Mouse (Mus musculus) testis, postnatal 10 days (tissue): ENCODE data around the gene Sp1.

Experiments used
- DNase-seq: peaks from one replicate; pipeline ENCODE4 v3.0.0; 2021; ENCODE audit warnings: low spot score

The Sp1 gene

DNA sequence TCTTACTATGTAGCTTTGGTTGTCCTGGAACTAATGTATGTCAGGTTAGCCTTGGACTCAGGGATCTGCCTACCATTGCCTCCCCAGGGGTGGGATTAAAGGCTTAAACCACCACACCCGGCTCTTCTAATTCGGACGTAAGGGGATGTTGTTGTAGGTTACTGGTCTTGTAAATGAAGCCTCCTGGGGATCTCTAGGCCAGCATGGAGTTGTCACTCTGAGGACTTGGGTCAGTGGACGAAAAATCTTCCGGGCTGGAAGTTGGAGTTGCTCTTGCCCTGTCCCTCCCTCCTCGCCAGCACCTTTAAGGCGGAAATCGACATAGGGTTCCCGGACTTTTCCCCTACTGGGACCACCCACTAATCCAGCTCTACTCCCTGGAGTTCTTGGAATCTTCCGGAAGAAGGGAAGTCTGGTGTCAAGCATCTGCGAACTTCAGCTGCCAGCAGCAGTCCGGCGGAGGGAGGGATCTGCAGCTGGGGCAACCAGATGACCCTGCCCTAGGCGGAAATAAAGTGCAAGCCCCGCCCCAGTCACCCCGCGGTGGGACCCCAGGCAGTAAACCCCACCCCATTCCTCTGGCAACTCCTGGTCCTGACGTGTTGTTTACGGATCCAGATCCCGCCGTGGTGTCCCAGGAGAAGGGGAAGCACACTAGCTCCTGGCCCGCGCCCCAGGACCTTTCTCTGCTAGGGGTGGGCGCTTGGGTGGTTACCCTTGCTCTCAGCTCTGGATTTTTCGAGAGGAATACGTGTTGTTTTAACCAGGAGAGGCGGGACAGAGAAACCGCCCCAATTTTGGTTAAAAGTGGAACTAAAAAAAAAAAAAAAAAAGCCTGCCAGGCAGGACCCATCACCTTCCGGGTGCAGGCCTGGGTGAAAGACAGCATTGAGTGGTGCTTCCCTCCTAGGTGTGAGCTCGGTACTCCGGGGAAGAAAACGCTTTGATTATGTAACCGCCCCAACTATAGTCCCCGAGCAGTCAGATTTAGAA lies 6.4 kb upstream of the Sp1 start:
- peak; percentile 91 for DNase-seq

DNA sequence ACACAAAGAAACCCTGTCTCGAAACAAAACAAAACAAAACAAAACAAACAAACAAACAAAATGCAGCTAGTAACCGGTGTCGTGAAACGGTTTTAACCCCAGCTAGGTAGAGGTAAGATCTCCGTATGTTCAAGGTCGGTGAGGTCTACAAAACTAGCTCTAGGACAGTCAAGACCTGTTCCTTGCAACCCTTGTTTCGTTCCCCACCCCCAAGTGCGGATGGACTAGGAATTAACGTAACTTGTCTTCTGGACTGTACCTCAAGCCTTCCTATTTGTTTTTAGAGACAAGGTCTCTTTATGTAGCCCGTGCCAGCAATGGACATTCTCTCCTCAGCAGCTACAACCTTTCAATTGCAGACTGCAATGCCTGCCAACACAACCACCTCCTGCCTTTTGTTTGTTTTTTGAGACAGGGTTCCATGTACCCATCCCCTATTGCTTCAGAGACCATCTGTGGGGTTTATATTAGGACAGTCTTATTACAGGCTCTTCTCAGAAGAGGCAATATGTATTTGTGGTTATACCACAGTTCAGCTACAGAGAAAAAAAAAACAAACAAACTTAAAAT lies 5.4 kb upstream of the Sp1 start:
- no peak for DNase-seq

DNA sequence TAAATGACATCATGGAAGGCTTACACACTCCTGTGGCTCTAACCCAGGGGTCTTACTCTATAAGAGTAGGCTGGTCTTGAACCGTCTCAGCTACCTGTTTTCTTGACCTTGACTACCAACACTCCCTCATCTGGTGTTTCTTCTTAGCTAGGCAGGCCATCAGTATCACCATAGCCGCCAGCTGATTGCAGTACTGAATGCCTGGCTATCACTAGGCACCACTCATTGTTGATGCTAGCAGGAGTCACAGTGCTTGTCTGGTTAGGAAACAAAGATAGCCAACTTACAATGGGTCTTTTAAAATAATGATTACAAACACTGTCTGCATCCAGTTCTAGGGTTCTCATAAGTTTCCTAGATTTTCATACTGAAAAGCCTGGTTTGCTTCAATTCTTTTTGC lies 4.7 kb upstream of the Sp1 start:
- no peak for DNase-seq

DNA sequence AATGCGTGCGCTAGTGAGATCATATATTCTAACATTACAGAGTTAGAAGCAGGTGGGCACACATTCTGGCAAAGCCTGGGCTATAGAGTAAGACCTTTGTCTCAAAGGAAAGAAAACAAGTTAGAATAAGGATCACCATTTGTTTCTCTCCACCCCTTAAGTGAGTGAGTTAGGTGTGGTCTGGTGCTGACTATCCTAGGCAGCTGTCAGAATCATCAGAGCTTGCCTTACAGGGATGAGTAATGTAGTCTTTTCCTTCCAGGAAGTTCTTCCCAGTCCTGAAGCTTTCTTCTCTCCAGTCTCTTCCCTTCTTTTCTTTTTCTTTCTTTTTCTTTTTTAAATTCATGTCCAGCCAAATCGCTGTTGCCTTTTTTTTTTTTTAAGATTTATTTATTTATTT lies 3.7 kb upstream of the Sp1 start:
- DNase-seq, result no peak

DNA sequence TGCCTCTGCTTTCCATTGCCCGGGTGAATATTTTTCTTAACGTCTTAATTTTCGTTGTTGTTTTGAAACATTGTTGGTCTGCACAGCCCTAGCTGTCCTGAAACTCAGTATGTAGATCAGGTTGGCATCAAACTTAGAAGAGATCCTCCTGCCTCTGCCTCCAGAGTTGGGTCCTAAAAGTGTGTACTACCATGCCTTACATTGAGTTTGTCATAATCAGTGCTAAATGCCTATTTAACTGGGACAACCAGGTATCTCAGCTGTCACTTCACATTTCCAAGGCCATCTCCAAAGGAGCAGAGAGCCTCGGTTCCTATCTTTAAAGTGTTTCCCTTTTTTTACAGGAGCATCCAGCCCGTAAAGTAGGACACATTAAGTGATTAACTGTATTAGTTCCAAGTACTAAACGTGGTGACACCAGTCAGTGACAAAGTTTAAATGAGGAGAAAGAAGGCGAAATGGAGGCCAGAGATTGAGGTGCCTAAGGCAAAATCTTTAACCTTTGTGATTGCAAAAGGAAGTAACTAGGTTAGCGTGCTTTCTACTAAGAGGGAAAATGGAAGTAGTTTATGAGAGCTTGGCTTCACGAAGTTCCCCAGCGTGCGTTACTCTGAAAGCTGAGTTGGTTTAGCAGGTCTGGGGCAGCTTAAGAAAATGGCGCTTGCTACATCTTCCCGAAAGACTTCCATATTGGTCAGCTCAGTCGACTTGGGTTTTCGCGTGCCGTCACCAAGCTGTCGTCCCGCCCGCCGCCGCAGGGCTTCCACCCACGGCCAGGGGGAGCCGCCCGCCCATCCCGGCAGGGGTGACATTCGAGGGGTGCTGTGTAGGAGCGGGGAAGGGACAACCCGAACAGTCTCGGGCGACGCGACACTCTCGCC lies 1.1 kb upstream of the Sp1 start:
- peak; percentile 89 for DNase-seq

DNA sequence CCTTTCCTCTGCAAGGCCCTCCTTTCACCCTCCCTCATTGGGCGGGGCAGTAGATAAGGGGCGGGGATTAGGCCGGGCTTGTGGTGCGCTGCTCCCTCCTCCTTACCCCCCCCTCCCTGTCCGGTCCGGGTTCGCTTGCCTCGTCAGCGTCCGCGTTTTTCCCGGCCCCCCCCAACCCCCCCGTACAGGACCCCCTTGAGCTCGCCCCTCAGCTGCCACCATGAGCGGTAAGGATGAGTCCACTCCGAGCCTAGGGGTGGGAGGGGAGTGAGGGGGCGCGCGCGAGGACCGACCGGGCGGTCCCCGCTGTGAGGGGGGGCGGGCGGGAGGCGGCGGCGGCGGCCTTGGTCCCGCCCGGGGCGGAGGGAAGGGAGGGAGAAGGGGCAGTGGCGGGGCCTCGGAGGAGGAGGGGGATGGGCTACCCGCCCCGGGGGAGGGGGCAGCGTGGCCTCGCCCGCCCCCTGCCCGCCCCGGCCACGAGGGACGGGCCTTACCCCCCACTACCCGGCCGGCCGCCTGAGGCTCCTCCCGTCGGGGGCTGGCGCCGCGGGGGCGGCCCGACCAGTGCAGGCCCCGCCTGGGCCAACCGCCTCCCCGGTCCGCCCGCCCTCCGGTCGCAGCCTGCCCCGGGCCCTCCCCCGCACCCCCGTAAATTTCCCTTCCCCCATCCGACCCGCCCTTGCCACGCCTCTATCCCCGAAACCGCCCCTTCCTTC lies 411 bp downstream of the Sp1 start:
- peak; percentile 98 for DNase-seq

DNA sequence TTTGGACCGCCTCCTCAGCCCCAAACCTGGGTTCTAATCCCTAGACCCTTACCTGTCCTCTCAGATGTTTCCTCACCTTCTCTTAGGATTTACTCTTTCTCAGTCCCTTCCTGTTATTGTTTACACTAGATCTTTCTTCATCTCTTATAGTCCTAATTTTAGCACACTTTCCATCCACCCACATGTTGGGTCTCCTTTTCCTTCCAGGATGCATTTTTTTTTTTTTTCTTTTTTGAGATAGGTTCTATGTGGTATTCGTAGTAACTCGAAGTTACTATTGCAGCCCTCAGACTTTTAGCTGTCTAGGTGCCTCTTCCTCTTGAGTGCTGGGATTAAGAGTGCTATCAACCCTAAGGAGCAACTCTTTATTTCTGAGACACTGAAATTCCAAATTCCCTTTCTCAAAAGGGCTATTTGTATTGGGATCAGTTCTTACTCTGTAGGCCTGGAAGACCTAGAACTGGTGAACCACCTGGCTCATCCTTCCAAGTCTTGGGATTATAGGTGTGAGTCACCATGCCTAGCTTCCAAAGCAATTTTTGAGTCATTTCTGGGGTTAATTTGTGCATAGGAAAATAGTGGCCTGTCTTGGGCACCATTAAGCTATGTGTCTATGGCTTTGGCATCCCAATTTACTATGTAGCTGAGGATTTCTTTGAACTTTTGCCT lies 1.1 kb downstream of the Sp1 start:
- DNase-seq, result no peak

DNA sequence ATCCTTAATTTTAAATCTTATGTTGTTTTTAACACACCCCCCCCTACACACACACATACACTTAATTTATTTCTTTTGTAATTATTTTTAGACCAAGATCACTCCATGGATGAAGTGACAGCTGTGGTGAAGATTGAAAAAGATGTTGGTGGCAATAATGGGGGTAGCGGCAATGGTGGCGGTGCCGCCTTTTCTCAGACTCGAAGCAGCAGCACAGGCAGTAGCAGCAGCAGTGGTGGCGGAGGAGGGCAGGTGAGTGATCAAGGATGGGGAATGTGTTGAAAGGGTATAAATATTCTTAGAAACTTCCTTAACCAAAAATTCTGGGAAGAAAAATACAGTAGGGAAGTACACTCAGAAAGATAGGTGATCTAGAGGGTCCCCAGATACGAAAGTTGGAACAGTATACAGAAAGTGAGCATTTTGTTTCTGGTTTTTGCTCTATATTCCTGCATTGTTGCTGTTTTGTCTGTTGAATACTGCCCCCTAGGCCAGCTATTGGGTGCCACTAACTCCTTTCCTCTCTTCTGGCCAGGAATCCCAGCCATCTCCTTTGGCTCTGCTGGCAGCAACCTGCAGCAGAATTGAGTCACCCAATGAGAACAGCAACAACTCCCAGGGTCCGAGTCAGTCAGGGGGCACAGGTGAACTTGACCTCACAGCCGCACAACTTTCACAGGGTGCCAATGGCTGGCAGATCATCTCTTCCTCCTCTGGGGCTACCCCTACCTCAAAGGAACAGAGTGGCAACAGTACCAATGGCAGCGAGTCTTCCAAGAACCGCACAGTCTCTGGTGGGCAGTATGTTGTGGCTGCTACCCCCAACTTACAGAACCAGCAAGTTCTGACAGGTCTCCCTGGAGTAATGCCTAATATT lies 2.0 kb downstream of the Sp1 start:
- DNase-seq, result no peak

DNA sequence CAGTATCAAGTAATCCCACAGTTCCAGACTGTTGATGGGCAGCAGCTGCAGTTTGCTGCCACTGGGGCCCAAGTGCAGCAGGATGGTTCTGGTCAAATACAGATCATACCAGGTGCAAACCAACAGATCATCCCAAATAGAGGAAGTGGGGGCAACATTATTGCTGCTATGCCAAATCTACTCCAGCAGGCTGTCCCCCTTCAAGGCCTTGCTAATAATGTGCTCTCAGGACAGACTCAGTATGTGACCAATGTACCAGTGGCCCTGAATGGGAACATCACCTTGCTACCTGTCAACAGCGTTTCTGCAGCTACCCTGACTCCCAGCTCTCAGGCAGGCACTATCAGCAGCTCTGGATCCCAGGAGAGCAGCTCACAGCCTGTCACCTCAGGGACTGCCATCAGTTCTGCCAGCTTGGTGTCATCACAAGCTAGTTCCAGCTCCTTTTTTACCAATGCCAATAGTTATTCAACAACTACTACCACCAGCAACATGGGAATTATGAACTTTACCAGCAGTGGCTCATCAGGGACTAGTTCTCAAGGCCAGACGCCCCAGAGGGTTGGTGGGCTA lies 2.7 kb downstream of the Sp1 start:
- DNase-seq, result no peak

DNA sequence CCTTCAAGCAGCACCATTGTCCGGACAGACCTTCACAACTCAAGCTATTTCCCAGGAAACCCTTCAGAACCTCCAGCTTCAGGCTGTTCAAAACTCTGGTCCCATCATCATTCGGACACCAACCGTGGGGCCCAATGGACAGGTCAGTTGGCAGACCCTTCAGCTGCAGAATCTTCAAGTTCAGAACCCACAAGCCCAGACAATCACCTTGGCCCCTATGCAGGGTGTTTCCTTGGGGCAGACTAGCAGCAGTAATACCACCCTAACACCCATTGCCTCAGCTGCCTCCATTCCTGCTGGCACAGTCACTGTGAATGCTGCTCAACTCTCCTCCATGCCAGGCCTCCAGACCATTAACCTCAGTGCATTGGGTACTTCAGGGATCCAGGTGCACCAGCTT lies 3.3 kb downstream of the Sp1 start:
- no peak for DNase-seq

DNA sequence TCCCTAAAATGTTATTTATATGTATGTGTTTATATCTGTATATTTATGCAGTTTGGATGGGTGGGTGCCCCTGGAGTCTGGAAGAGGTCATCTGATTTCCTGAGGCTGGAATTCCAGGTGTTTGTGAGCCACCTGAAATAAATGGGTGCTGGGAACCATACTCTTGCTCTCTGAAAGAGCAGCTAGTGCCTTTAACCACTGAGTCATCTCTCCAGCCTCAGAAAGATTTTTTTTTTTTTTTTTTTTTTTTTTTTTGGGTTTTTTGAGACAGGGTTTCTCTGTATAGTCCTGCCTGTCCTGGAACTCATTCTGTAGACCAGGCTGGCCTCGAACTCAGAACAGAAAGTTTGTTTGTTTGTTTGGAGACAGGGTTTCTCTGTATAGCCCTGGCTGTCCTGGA lies 5.1 kb downstream of the Sp1 start:
- DNase-seq, result no peak

DNA sequence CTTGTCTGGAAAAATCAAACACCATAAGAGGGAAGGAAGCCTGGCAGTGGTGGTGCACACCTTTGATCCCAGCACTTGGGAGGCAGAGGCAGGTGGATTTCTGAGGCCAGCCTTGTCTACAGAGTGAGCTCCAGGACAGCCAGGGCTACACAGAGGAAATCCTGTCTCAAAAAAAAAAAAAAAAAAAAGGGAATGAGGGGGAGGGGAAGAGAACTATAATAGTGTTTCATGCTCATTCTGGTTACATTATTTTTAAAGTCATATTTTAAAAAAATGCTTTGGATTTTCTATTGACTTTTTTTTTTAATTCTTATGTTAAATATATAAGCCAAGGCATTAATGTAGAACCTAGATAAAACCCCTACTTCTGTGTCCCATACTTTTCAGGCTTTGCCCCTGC lies 7.7 kb downstream of the Sp1 start:
- DNase-seq, result no peak

DNA sequence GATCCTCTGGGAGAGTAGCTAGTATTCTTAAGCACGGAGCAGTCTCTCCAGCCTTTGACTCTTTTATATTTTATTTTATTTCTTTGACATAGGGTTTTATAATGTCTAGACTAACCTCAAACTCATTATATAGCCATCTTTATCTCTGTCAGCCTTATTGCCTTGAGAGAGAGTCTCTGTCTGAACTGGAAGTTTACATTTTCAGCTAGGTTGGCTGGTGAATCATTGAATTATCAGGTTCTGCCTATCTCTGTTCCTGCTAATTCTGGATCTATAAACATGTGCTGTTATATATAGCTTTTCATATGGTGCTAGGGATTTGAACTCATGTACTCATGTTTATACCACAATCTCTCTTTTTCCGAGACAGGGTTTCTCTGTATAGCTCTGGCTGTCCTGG lies 11.6 kb downstream of the Sp1 start:
- no peak for DNase-seq

DNA sequence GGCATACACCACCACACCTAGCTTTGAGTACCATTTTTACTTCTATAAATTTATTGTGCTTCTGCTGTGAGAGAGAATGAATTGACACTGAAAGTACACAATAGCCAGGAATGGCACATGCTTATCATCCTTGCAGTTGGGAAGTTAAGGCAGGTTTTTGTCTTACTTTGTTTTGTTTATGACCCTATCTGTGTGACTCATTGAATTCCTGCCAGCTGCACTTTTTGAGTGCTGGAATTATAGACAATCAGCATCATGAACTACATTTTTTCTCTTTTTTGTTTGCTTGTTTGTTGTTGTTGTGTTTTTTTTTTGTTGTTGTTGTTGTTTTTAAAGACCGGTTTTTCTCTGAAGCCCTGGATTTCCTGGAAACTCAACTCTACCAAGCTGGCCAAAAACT lies 15.0 kb downstream of the Sp1 start:
- no peak for DNase-seq

DNA sequence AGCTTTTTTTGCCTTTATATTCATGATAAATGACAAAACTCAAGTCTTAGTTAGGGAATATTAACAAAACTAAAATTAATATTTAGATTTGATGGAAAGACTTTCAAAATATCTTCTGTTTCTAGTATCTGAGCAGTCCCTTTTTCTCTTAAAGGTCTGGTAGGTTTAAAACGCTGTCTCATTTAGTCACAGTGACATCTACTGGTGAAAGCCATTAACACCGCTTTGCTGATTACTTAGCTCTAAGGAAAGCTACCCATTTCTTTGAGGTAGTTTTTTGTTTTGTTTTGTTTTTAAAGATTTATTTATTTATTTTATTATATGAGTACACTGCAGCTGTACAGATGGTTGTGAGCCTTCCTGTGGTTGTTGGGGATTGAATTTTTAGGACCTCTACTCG lies 15.5 kb downstream of the Sp1 start:
- no peak for DNase-seq

DNA sequence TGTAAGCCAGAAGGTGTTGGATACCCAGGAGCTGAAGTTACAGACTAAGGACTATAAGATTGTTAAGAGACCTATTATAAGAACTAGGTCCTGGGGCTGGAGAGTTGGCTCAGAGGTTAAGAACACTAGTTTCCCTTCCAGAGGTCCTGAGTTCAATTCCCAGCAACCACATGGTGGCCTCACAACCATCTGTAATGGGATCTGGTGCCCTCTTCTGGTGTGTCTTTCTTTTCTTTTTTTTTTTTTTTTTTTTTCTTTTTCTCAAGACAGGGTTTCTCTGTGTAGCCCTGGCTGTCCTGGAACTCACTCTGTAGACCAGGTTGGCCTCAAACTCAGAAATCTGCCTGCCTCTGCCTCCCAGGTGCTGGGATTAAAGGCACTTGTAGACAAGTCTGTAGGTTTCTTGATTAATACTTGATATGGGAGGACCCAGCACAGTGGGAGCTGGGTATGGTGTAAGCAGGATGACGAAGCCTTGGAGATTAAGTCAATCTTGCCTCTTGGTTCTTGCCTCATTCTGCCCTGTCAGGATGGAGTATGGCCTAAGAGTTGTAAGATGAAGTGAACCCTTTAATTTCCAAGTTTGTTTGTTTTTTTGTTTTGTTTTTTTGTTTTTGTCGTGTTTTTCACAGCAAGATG lies 17.8 kb downstream of the Sp1 start:
- no peak for DNase-seq

DNA sequence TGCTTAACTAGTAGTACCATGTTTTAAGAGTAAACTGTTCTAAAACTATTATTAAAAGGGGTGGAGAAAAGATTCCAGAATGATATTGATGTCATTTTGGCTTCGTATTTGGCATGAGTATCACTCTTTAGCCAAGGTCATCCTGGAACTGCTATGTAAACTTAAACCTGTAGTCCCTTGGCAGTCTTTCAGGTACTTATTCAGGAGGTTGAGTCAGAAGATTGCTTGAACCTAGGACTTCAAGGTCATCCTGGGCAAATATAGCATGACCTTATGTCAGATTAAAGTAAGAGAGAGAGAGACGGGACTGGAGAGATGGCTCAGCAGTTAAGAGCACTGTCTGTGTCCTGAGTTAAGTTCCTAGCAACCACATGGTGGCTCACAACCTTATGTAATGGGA lies 18.7 kb downstream of the Sp1 start:
- no peak for DNase-seq

DNA sequence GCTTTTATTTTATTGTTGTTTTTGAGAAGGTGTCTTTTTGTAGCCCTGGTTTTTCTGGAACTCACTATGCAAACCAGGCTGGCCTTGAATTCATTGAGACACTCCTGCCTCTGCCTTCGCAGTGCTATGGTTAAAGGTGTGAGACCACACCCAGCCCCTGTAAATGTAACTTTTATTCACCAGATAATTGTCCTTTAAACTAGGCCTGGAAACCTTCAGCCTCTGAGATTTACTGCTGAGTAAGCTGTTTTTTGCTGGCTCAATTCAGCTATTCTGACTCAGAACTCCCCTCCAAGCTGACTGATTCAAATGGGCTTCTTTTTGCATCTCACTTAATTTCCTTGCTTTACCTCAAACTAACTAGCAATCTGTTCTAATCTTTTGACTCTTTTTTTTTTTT lies 21.0 kb downstream of the Sp1 start:
- no peak for DNase-seq

DNA sequence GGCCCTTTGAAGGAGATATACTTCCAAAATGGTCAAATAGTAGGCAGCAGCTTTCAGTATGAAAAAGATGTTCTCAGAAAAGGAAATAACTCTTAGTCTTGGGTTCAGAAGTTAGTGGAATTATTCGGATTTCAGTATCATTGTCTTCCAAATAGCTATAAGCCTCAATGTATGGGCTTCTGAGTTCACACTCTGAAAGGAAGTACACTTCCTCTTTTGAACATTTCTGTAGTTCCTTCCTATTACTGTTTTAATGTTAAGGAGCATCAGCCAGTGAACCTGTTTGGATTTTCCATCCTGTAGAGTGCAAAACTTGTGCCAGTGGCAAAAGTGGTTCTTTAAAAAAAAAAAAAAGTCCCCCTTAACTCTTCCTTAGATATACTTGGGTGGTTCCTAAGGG lies 26.1 kb downstream of the Sp1 start:
- no peak for DNase-seq

DNA sequence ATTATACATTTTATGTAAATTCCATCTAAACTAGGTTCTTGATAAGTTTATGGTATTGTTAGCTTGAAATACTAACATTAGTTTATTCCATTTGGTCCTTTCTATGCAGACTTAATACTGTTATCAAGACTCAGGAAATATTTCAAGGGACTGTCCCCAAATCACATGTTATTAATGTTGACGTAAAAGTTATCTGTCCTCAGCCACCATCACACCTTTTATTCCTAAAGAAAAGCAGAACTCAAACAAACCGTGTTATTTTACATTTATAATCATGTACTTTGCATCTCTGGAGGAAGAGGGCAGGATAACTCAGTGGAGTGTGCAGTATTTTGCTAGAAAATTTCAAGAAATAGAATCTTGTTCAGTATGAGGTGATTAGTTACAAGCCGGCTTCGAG lies 27.2 kb downstream of the Sp1 start:
- DNase-seq, result no peak
